Mouse (Mus musculus): ENCODE data around the gene Acer3. TPM values are rescaled to one million over a fixed set of nuclear protein-coding genes. Genes with fewer than 3 reads are reported as not detected.
"Not testable (repeated sequence)": the region's sequence is repeated elsewhere in the genome, so short reads cannot be mapped to it uniquely, and the experiment has no call there.

Gene Acer3
- total and polyA plus RNA-seq, 3 experiments: 17.2 to 41.7 TPM; not detected in 1

DNA sequence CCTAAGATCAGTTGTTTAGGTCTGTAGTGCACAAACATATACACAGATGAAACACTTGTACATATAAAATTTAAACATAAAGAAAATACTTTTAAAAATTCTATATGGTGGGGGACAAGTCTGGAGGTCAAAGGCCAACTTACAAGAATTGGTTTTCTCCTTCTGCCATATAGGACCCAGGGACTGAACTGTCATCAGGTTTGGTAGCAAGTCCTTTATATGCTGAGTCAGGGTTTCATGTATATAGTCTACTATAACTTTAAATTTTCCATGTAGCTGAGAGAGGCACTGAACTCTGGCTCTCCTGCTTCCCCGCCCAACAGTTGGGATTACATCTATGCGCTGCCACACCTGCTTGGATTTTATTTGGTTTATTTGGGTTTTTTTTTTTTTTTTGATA is 132.8 kb downstream of the Acer3 start:
- H3K27ac ChIP-seq (ENCODE audit: control insufficient read depth, low read depth, low read length): no peak overlapping the region
- H3K79me2 ChIP-seq (ENCODE audit: control insufficient read depth, insufficient read depth, low read length, poor library complexity): no peaks in the 10 kb centered on the region
- H3K4me3 ChIP-seq (ENCODE audit: control insufficient read depth in 1 of 2, insufficient read depth in 1 of 2, low read depth in 2 of 2, low read length in 2 of 2): no peak overlapping the region
- DNase-seq (ENCODE audit: low read depth, low spot score): no peak
- no peaks in the 10 kb centered on the region for H3K27me3 ChIP-seq (ENCODE audit: control insufficient read depth in 1 of 2, insufficient read depth in 2 of 2, low read length in 2 of 2)
- H3K4me1 ChIP-seq (ENCODE audit: control insufficient read depth in 1 of 2, insufficient read depth in 2 of 2, low read length in 2 of 2): peaks cover 0 to 2% of the 10 kb centered on the region in 2 experiments; a peak in 1 of 4 replicates
- H3K9me3 ChIP-seq (replicated peaks; ENCODE audit: insufficient read depth, low read length): no peaks in the 10 kb centered on the region
- peaks cover 0 to 2% of the 10 kb centered on the region in 2 experiments; a peak in 1 of 4 replicates for H3K36me3 ChIP-seq (ENCODE audit: control insufficient read depth in 1 of 2, insufficient read depth in 2 of 2, low read length in 2 of 2)
- no peak overlapping the region for H3K9ac ChIP-seq (ENCODE audit: control insufficient read depth, low read depth, low read length, poor library complexity, severe bottlenecking)
- TF ChIP-seq MAX (IDR thresholded peaks at IDR 0.05; ENCODE audit: low read length) (no peak), TBP (IDR thresholded peaks at IDR 0.05; ENCODE audit: low read depth, low read length) (no peak), MAFK (IDR thresholded peaks at IDR 0.05; ENCODE audit: borderline replicate concordance, low read depth, low read length) (0 out of 2 replicates have a peak, but pooled peaks have one; percentile 50)

DNA sequence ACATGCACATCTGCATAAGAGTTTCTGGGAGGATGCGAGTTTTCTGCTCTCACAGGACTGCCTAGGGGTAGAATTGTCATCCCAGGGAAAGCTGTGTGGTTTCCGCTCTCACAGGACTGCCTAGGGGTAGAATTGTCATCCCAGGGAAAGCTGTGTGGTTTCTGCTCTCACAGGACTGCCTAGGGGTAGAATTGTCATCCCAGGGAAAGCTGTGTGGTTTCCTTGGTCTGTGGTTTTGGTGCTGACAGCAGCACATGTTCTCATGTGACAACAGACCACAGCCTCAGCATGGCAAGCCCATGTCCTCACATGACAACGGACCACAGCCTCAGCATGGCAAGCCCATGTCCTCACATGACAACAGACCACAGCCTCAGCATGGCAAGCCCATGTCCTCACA is 133.7 kb downstream of the Acer3 start:
- not testable (repeated sequence) for H3K4me1 ChIP-seq (ENCODE audit: control insufficient read depth in 1 of 2, insufficient read depth in 2 of 2, low read length in 2 of 2); H3K27me3 ChIP-seq (ENCODE audit: control insufficient read depth in 1 of 2, insufficient read depth in 2 of 2, low read length in 2 of 2); H3K9ac ChIP-seq (ENCODE audit: control insufficient read depth, low read depth, low read length, poor library complexity, severe bottlenecking); DNase-seq (ENCODE audit: low read depth, low spot score); H3K36me3 ChIP-seq (ENCODE audit: control insufficient read depth in 1 of 2, insufficient read depth in 2 of 2, low read length in 2 of 2); H3K4me3 ChIP-seq (ENCODE audit: control insufficient read depth in 1 of 2, insufficient read depth in 1 of 2, low read depth in 2 of 2, low read length in 2 of 2); H3K27ac ChIP-seq (ENCODE audit: control insufficient read depth, low read depth, low read length); H3K79me2 ChIP-seq (ENCODE audit: control insufficient read depth, insufficient read depth, low read length, poor library complexity); H3K9me3 ChIP-seq (replicated peaks; ENCODE audit: insufficient read depth, low read length)

DNA sequence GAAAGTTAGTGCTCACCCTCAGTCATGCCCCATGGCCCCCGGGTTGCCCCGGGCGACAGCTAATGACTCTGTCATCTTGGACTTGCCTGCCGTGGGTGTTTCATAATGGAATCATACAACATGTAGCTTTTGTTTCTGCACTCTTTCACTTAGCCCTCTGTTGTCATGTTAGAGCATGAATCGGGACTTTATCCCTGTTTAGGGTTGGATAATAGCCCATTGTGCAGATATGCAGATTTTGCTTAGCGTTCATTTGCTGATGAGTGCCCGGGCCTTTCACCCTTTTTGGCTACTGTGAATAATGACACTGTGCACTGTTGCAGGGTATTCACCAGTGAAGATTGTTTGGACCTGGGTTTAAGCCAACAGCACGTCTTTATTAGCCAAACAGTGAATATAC is 134.4 kb downstream of the Acer3 start:
- Histone ChIP-seq H3K27ac (ENCODE audit: control insufficient read depth, low read depth, low read length) (no peak overlapping the region), H3K36me3 (ENCODE audit: control insufficient read depth in 1 of 2, insufficient read depth in 2 of 2, low read length in 2 of 2) (peaks cover 0 to 2% of the 10 kb centered on the region in 2 experiments; a peak in 1 of 4 replicates), H3K27me3 (ENCODE audit: control insufficient read depth in 1 of 2, insufficient read depth in 2 of 2, low read length in 2 of 2) (no peaks in the 10 kb centered on the region), H3K4me3 (ENCODE audit: control insufficient read depth in 1 of 2, insufficient read depth in 1 of 2, low read depth in 2 of 2, low read length in 2 of 2) (no peak overlapping the region), H3K9ac (ENCODE audit: control insufficient read depth, low read depth, low read length, poor library complexity, severe bottlenecking) (no peak overlapping the region), H3K79me2 (ENCODE audit: control insufficient read depth, insufficient read depth, low read length, poor library complexity) (no peaks in the 10 kb centered on the region), H3K4me1 (ENCODE audit: control insufficient read depth in 1 of 2, insufficient read depth in 2 of 2, low read length in 2 of 2) (peaks cover 0 to 2% of the 10 kb centered on the region in 2 experiments; a peak in 1 of 4 replicates), H3K9me3 (replicated peaks; ENCODE audit: insufficient read depth, low read length) (no peaks in the 10 kb centered on the region)
- no peak for DNase-seq (ENCODE audit: low read depth, low spot score)
- TF ChIP-seq ZKSCAN1 (IDR thresholded peaks at IDR 0.05; ENCODE audit: low read depth, low read length): no peak
- TF ChIP-seq USF1 (IDR thresholded peaks at IDR 0.05; ENCODE audit: low read depth, low read length): no peak
- no peak for TF ChIP-seq JUND (IDR thresholded peaks at IDR 0.05; ENCODE audit: low read depth, low read length)
- no peak for TF ChIP-seq GATA1 (IDR thresholded peaks at IDR 0.05; ENCODE audit: low read depth, low read length)

DNA sequence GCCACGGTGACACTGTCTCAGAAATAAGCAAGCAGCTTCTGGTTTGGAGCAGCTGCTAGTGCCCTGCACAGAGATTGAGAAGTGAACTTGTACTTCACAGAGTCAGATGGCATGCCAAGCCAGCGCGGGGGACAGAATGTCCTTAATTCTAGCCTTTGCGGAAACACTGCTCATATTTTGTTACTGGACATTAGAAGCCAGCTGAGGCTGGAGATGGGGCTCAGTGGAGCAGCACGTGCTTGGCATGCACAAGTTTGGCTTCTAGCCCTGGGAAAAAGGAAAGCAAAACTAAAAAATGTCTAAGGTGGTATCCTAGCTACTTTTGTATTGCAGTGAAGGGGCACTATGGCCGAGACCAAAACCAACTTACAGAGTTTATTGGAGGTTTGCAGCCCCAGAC is 135.7 kb downstream of the Acer3 start:
- TF ChIP-seq NELFE (IDR thresholded peaks at IDR 0.05; ENCODE audit: low read depth, low read length) (no peak), CHD2 (IDR thresholded peaks at IDR 0.05; ENCODE audit: low read length) (no peak), MAFK (IDR thresholded peaks at IDR 0.05; ENCODE audit: borderline replicate concordance, low read depth, low read length) (no peak), SMC3 (IDR thresholded peaks at IDR 0.05; ENCODE audit: low read depth, low read length) (no peak), NRF1 (IDR thresholded peaks at IDR 0.05; ENCODE audit: insufficient read depth, low read depth, low read length, poor library complexity, severe bottlenecking) (no peak), HCFC1 (IDR thresholded peaks at IDR 0.05; ENCODE audit: low read depth, low read length) (no peak), MAX (IDR thresholded peaks at IDR 0.05; ENCODE audit: low read length) (no peak), RAD21 (IDR thresholded peaks at IDR 0.05; ENCODE audit: low read depth, low read length) (no peak), ZC3H11A (IDR thresholded peaks at IDR 0.05; ENCODE audit: low read depth, low read length) (no peak), MYB (IDR thresholded peaks at IDR 0.05; ENCODE audit: low read depth, low read length) (no peak), ZMIZ1 (IDR thresholded peaks at IDR 0.05; ENCODE audit: low read depth, low read length) (no peak), ZKSCAN1 (IDR thresholded peaks at IDR 0.05; ENCODE audit: low read depth, low read length) (no peak), TCF12 (IDR thresholded peaks at IDR 0.05; ENCODE audit: low read depth, low read length) (no peak), CTCF (IDR thresholded peaks at IDR 0.05 in 2 of 3, conservative IDR thresholded peaks at IDR 0.05 in 1 of 3; ENCODE audit: control insufficient read depth in 1 of 3, insufficient read depth in 1 of 3, low read depth in 2 of 3, low read length in 3 of 3, poor library complexity in 1 of 3, severe bottlenecking in 1 of 3) (no peak)
- Histone ChIP-seq H3K9ac (ENCODE audit: control insufficient read depth, low read depth, low read length, poor library complexity, severe bottlenecking) (no peak overlapping the region), H3K27me3 (ENCODE audit: control insufficient read depth in 1 of 2, insufficient read depth in 2 of 2, low read length in 2 of 2) (no peaks in the 10 kb centered on the region), H3K79me2 (ENCODE audit: control insufficient read depth, insufficient read depth, low read length, poor library complexity) (no peaks in the 10 kb centered on the region), H3K4me3 (ENCODE audit: control insufficient read depth in 1 of 2, insufficient read depth in 1 of 2, low read depth in 2 of 2, low read length in 2 of 2) (no peak overlapping the region), H3K27ac (ENCODE audit: control insufficient read depth, low read depth, low read length) (no peak overlapping the region), H3K36me3 (ENCODE audit: control insufficient read depth in 1 of 2, insufficient read depth in 2 of 2, low read length in 2 of 2) (peaks cover 0 to under 1% of the 10 kb centered on the region in 2 experiments; a peak in 1 of 4 replicates), H3K9me3 (replicated peaks; ENCODE audit: insufficient read depth, low read length) (no peaks in the 10 kb centered on the region), H3K4me1 (ENCODE audit: control insufficient read depth in 1 of 2, insufficient read depth in 2 of 2, low read length in 2 of 2) (peaks cover 0 to under 1% of the 10 kb centered on the region in 2 experiments; a peak in 1 of 4 replicates)
- DNase-seq (ENCODE audit: low read depth, low spot score): no peak

All from MEL (cell line).